Mouse (Mus musculus): ENCODE measurements around the gene Col5a1. TPM values are rescaled to one million over a fixed set of nuclear protein-coding genes. Genes with fewer than 3 reads are reported as not detected.
A peak's percentile ranks its signal among the peaks of the same experiment; 100 is the strongest.

Col5a1 gene
- total RNA-seq, 2 experiments from 2014 or later: 0.58 to 2.4 TPM

- ATAC-seq (replicated peaks; ENCODE audit: poor library complexity): peak; percentile 40
Measured at GRCm38 (mm10) chr2:28067821-28068536, 181.8 kb downstream of the Col5a1 start.

- peak; percentile 58 for ATAC-seq (replicated peaks; ENCODE audit: poor library complexity)
Measured at GRCm38 (mm10) chr2:28068537-28068878, 182.3 kb downstream of the Col5a1 start.

DNA sequence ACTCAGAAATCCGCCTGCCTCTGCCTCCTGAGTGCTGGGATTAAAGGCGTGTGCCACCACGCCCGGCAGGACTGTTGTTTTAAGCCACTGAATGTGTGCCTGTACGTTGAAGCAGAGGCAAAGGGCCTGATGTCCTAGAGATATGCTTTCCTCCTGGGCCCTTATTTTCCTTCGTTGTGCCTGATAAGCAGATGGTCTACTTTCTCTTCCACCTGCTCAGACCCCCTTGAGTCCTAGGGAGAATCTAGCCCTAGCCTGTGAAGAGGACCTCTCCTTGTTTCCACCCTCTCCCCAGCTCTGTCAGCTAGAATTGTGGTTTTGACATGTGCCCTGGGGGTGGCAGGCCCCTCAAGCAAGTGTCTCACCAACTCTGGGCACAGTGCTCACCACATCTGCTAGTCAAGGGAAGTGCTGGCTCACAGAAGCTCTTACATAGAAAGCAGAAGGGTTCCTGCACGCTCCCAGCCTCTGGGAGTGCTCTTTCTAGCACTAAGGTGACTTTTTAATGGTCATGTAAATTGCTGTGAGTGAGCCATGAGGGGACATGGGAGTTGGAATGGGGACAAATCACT lies 189.5 kb downstream of the Col5a1 start:
- peak; percentile 80 for ATAC-seq (replicated peaks; ENCODE audit: poor library complexity)

GRCm38 (mm10) chr2:28084768-28085167 lies 198.5 kb downstream of the Col5a1 start, which contains the start of gene Fcnb:
Gene Fcnb (minus strand): TSS chr2:28084885.
- peak; percentile 80 for ATAC-seq (replicated peaks; ENCODE audit: poor library complexity)

GRCm38 (mm10) chr2:28086112-28086511 lies 199.9 kb downstream of the Col5a1 start:
- no peak for ATAC-seq (replicated peaks; ENCODE audit: poor library complexity)

DNA sequence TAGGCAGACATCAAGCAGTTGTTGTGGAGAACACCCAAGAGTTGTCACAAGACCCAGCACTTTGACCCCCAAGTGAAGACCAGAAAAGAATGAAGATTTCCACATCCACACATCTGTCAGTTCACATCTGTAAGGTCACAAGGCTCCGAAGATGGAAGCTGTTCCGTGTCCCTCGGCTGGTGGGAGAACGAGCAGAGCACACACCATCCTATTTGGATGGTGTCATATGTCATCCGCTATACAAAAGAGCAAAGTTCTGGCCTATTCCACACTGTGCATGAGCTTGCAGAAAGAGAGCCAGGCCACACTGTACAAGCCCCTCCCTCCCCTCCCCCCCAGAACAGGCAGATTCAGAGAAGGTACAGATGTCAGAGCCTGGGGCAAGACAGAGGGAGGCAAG lies 202.9 kb downstream of the Col5a1 start:
- no peak for ATAC-seq (replicated peaks; ENCODE audit: poor library complexity)

Other genes with a start within 250 kb of the Col5a1 start
- 1.1 and 1.2 TPM in 2 replicates for gene Rxra, start 210.0 kb upstream of the Col5a1 start, total RNA-seq (2015)
- gene Rxra, start 210.0 kb upstream of the Col5a1 start, total RNA-seq (2017): 1.9 and 2.5 TPM in 2 replicates
- 149 and 237 TPM in 2 replicates for gene Fcnb, start 198.5 kb downstream of the Col5a1 start, total RNA-seq (2015)
- 92.7 and 139 TPM in 2 replicates for gene Fcnb, start 198.5 kb downstream of the Col5a1 start, total RNA-seq (2017)